Mouse (Mus musculus) liver, postnatal 0 days (tissue): ENCODE data around the gene Khdrbs2.

Experiments used
- CTCF ChIP-seq: sonication (generic); IDR thresholded peaks from 2 replicates; pipeline ENCODE4 v1.5.1; 2016; ENCODE audit warnings: antibody characterized with exemption, low read depth
- EP300 ChIP-seq: IDR thresholded peaks from 2 replicates; pipeline ENCODE4 v1.6.1; 2016; ENCODE audit warnings: antibody characterized with exemption, low read depth, mild to moderate bottlenecking

DNA sequence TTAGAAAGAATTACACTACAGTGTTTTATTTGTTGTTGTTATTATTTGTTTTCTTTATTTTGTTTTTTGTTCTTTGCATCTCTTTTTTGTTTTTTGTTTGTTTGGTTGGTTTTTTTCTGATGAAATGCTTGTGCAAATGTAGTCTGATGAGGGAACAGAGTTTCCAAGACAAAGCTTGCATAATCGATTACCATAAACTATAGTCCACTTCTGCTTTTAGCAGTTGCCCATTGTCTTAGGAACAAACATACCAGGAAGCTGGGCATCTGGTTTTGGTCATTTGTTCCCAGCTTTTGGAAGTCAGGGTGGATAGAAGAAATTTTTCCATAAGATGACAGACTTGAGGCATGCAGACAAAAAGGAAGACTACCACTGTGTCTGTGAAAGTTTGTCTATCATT lies 77.8 kb downstream of the Khdrbs2 start:
- TF ChIP-seq CTCF (no peak), EP300 (no peak)
